8 mouse cellular contexts compared by ENCODE assay signal in the genomic region with DNA sequence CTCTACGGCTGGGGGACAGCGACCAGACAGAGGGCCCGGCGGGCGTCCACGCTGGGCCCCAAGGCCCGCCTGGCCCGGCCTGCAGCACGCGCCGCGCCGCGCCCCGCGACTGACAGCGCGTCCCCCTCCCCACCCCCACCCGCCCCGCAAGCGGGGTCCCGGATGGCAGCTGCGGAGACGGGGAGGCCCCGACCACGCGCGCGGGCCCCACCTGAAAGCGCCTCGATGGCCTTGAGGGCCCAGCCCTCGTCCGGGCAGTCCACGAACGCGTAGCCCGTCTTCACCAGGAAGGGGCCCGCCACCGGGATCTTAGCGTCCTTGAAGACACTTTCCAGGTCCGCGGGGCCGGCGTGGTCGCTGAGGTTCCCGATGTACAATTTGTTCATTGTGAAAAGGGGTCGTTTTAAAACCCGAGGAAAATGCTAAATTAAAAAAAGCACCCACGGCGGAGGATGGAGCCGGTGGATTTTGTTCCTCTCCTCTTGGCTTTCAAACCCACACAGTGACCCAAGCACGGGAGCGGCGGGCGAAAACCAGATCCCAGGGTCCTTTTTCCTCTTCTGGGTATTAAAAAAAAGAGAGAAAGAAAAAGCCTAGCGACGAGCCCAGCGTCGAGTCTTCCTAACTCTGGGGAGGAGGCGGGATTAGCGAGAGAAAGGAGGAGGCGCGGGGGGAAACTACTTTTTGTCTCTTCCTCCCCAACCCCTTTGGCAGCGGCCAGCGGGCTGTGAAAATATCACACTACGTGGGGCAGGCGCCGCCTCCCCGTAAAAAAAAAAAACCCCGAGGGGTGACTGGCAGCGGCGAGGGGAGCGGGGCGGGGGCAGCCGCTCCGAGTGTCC. TPM values are rescaled to one million over a fixed set of nuclear protein-coding genes. Genes with fewer than 3 reads are reported as not detected.
A peak's percentile ranks its signal among the peaks of the same experiment; 100 is the strongest.
DNase-seq lines count a peak whose midpoint lies in the region; ATAC-seq and TF ChIP-seq lines count a peak whose summit lies in the region.

No protein-coding gene starts in this region.

- under 1% methylated on average over 72 of the region's 76 CpGs for whole genome bisulfite sequencing in forebrain, embryonic 11.5 days
- WGBS in hindbrain, postnatal 0 days, result under 1% methylated on average over 76 of the region's 76 CpGs
- under 1% methylated on average over 55 of the region's 76 CpGs for WGBS in lung, postnatal 0 days

- H3K4me2 ChIP-seq in forebrain, embryonic 11.5 days (ENCODE audit: low read depth, low read length, severe bottlenecking), result peak overlapping the region; percentile 96
- H3K4me2 ChIP-seq in hindbrain, postnatal 0 days (ENCODE audit: low read depth, low read length), result peak overlapping the region; percentile 92
- peak overlapping the region; percentile 86 for H3K4me2 ChIP-seq in lung, postnatal 0 days (replicated peaks; ENCODE audit: low read depth, low read length)

- H3K4me1 ChIP-seq in forebrain, embryonic 11.5 days (replicated peaks; ENCODE audit: control insufficient read depth, insufficient read depth, low read length), result peaks cover 16% of the 10 kb centered on the region
- peaks cover 12% of the 10 kb centered on the region for H3K4me1 ChIP-seq in hindbrain, postnatal 0 days (ENCODE audit: insufficient read depth, low read length)
- peaks cover 6% of the 10 kb centered on the region; the same call in 1 of the 2 replicates for H3K4me1 ChIP-seq in lung, postnatal 0 days (ENCODE audit: insufficient read depth, low read depth, low read length)

- peak; percentile 19 for ATAC-seq in forebrain, embryonic 11.5 days (replicated peaks; ENCODE audit: low FRiP score)
- peak; percentile 16; the same call in 1 of the 2 replicates for ATAC-seq in hindbrain, postnatal 0 days
- ATAC-seq in lung, postnatal 0 days, result peak; percentile 2
- no peak for ATAC-seq in megakaryocyte-erythroid progenitor cell, adult 5-6 weeks (replicated peaks; ENCODE audit: low FRiP score, low TSS enrichment, poor library complexity, severe bottlenecking)

- peak overlapping the region; percentile 94 for H3K9ac ChIP-seq in forebrain, embryonic 11.5 days (ENCODE audit: low read length)
- peak overlapping the region; percentile 75 for H3K9ac ChIP-seq in hindbrain, postnatal 0 days (replicated peaks; ENCODE audit: low read length)
- peak overlapping the region; percentile 80 for H3K9ac ChIP-seq in lung, postnatal 0 days (replicated peaks; ENCODE audit: low read depth)

- no peaks in the 10 kb centered on the region for H3K27me3 ChIP-seq in forebrain, embryonic 11.5 days (ENCODE audit: control insufficient read depth, insufficient read depth, low read length)
- no peaks in the 10 kb centered on the region for H3K27me3 ChIP-seq in hindbrain, postnatal 0 days (ENCODE audit: insufficient read depth, low read length)
- no peaks in the 10 kb centered on the region for H3K27me3 ChIP-seq in lung, postnatal 0 days (replicated peaks; ENCODE audit: insufficient read depth, low read length)

- DNase-seq in heart, adult 11 months, result peak; percentile 91
- no peak for DNase-seq in heart, adult 9 months (ENCODE audit: low spot score in 2 of 2)
- DNase-seq in R1 (ENCODE audit: low read depth, low spot score), result peak; percentile 93
- DNase-seq in forebrain, embryonic 11.5 days (ENCODE audit: low spot score), result peak; percentile 94
- DNase-seq in hindbrain, postnatal 0 days (ENCODE audit: low spot score), result peak; percentile 86
- DNase-seq in lung, postnatal 0 days (ENCODE audit: low spot score), result peak; percentile 89
- DNase-seq in spleen, postnatal 14 days (ENCODE audit: low spot score in 2 of 2), result peak; percentile 30 to 47

- H3K27ac ChIP-seq in forebrain, embryonic 11.5 days (ENCODE audit: low read depth, low read length), result peak overlapping the region; percentile 99
- H3K27ac ChIP-seq in hindbrain, postnatal 0 days, result peak overlapping the region; percentile 85
- H3K27ac ChIP-seq in lung, postnatal 0 days (ENCODE audit: low read length), result peak overlapping the region; percentile 92

- no peaks in the 10 kb centered on the region for H3K9me3 ChIP-seq in forebrain, embryonic 11.5 days (ENCODE audit: control insufficient read depth, low read length)
- no peaks in the 10 kb centered on the region for H3K9me3 ChIP-seq in hindbrain, postnatal 0 days (ENCODE audit: low read length)
- no peaks in the 10 kb centered on the region for H3K9me3 ChIP-seq in lung, postnatal 0 days (ENCODE audit: low read length)

- TF ChIP-seq CTCF in hindbrain, postnatal 0 days (IDR thresholded peaks at IDR 0.05; ENCODE audit: low read depth), result no peak
- TF ChIP-seq CTCF in lung, postnatal 0 days (IDR thresholded peaks at IDR 0.05), result no peak

- peak overlapping the region; percentile 96 for H3K4me3 ChIP-seq in forebrain, embryonic 11.5 days (ENCODE audit: low read depth, low read length)
- peak overlapping the region; percentile 76 for H3K4me3 ChIP-seq in hindbrain, postnatal 0 days (ENCODE audit: low read length)
- H3K4me3 ChIP-seq in lung, postnatal 0 days (ENCODE audit: low read depth, low read length), result peak overlapping the region; percentile 84

- peak; percentile 20; the same call in 1 of the 2 replicates for TF ChIP-seq EP300 in lung, postnatal 0 days (IDR thresholded peaks at IDR 0.05)

- no peaks in the 10 kb centered on the region for H3K36me3 ChIP-seq in forebrain, embryonic 11.5 days (ENCODE audit: control insufficient read depth, insufficient read depth, low read length)
- H3K36me3 ChIP-seq in hindbrain, postnatal 0 days (ENCODE audit: insufficient read depth, low read length), result no peaks in the 10 kb centered on the region
- no peaks in the 10 kb centered on the region for H3K36me3 ChIP-seq in lung, postnatal 0 days (ENCODE audit: insufficient read depth, low read length)

RNA-seq across cellular contexts. Expression of gene Igf2bp3, which starts 0.5 kb away (rescaled TPM):
- polyA plus RNA-seq in forebrain, embryonic 11.5 days (2014; fragmentation: Nextera tagmentation; extraction: Ambion mirVana), result 121 and 132 TPM in 2 replicates
- total RNA-seq in hindbrain, postnatal 0 days (2014; rRNA removed), result 8.9 and 13.3 TPM in 2 replicates
- 16.1 and 16.6 TPM in 2 replicates for polyA plus RNA-seq in hindbrain, postnatal 0 days (2015; fragmentation: Nextera tagmentation; extraction: Ambion mirVana)
- polyA plus RNA-seq in lung, postnatal 0 days (2015; fragmentation: Nextera tagmentation; extraction: Ambion mirVana), result 20.8 and 23.7 TPM in 2 replicates
- 0.17 TPM in 1 of 2 replicates, not detected in the other for total RNA-seq in megakaryocyte-erythroid progenitor cell, adult 5-6 weeks (2014; fragmentation: Nextera tagmentation)
- total RNA-seq in megakaryocyte-erythroid progenitor cell, adult 5-6 weeks (2017), result not detected in 2 replicates

RNA-seq across cellular contexts. Expression of gene Tra2a, which starts 49.5 kb away (rescaled TPM):
- 64.4 and 68.5 TPM in 2 replicates for polyA plus RNA-seq in forebrain, embryonic 11.5 days (2014; fragmentation: Nextera tagmentation; extraction: Ambion mirVana)
- 54.3 and 60.9 TPM in 2 replicates for total RNA-seq in hindbrain, postnatal 0 days (2014; rRNA removed)
- polyA plus RNA-seq in hindbrain, postnatal 0 days (2015; fragmentation: Nextera tagmentation; extraction: Ambion mirVana), result 43.0 and 44.6 TPM in 2 replicates
- 45.3 and 72.6 TPM in 2 replicates for polyA plus RNA-seq in lung, postnatal 0 days (2015; fragmentation: Nextera tagmentation; extraction: Ambion mirVana)
- total RNA-seq in megakaryocyte-erythroid progenitor cell, adult 5-6 weeks (2014; fragmentation: Nextera tagmentation), result 160 and 198 TPM in 2 replicates
- 184 and 193 TPM in 2 replicates for total RNA-seq in megakaryocyte-erythroid progenitor cell, adult 5-6 weeks (2017)

Comparison
In these comparisons a context has a peak if more than half of its experiments do, and no peak if none do; other contexts are left out.
1. DNase-seq: peak in heart, adult 11 months (single experiment), R1 (single experiment), forebrain, embryonic 11.5 days (single experiment), hindbrain, postnatal 0 days (single experiment), lung, postnatal 0 days (single experiment) and spleen, postnatal 14 days (2 of 2); none in heart, adult 9 months (0 of 2).
2. Peak in every context shown above with its lines, with median percentiles within 50 percentile points of each other: H3K27ac ChIP-seq, H3K4me2 ChIP-seq, H3K4me3 ChIP-seq and H3K9ac ChIP-seq.